In the genomic region with DNA sequence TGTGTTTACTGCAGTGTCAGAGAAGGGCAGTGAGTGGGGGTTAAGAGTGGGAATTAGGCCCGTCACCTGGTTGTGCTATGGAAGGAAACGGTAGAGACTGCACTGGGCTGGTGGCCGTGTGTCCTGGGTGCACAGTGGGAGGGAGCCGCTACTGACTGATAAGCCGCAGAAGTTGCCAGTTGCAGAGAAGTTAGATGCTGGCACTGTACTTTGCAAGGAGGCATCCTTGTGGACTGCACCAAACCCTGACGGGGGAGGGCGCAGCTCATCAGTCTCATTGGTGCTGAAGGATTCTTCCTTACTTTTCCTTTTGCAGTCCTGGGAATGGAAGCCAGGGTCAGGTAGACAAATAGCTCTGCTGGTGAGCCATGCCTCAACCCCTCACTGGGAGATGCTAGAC, we compare ENCODE assay signal across 19 mouse cellular contexts. TPM values are rescaled to one million over a fixed set of nuclear protein-coding genes. Genes with fewer than 3 reads are reported as not detected.
A peak's percentile ranks its signal among the peaks of the same experiment; 100 is the strongest.
DNase-seq lines count a peak whose midpoint lies in the region; ATAC-seq and TF ChIP-seq lines count a peak whose summit lies in the region.
"Had no signal": no experiment of that assay in that cellular context is flagged by ENCODE, and none has a peak within 500 bp of the region (broad histone marks: within the 10 kb centered on the region; RNA-seq: fewer than 3 reads in every experiment).

No protein-coding gene starts in this region.

- WGBS in kidney, postnatal 0 days = 79% methylated on average over 7 of the region's 7 CpGs
- WGBS in neural tube, embryonic 15.5 days = 93% methylated on average over 7 of the region's 7 CpGs

- intact Hi-C loops in gastrocnemius, adult 2 months (cut with DNase I) = no loop called here

- H3K27me3 ChIP-seq in kidney, postnatal 0 days (ENCODE audit: insufficient read depth, low read length) = no peaks in the 10 kb centered on the region
- no peaks in the 10 kb centered on the region for H3K27me3 ChIP-seq in neural tube, embryonic 15.5 days (replicated peaks)
- H3K27me3 ChIP-seq: CH12.LX; forebrain, embryonic 12.5 days; heart, embryonic 15.5 days; limb, embryonic 12.5 days; liver, embryonic 12.5 days had no signal

- no peak overlapping the region for H3K9ac ChIP-seq in kidney, postnatal 0 days (ENCODE audit: low read depth, low read length)
- no peak overlapping the region for H3K9ac ChIP-seq in neural tube, embryonic 15.5 days (replicated peaks)
- H3K9ac ChIP-seq: forebrain, embryonic 12.5 days; heart, embryonic 15.5 days; limb, embryonic 12.5 days; liver, embryonic 12.5 days had no signal

- H3K4me2 ChIP-seq in kidney, postnatal 0 days (ENCODE audit: low read length) = no peak overlapping the region
- H3K4me2 ChIP-seq in neural tube, embryonic 15.5 days = no peak overlapping the region
- H3K4me2 ChIP-seq: forebrain, embryonic 12.5 days; heart, embryonic 15.5 days; limb, embryonic 12.5 days; liver, embryonic 12.5 days had no signal

- H3K36me3 ChIP-seq in kidney, postnatal 0 days (ENCODE audit: insufficient read depth, low read length) = peaks cover 35% of the 10 kb centered on the region
- peaks cover 60% of the 10 kb centered on the region for H3K36me3 ChIP-seq in neural tube, embryonic 15.5 days

- H3K4me1 ChIP-seq in kidney, postnatal 0 days (replicated peaks; ENCODE audit: insufficient read depth, low read length) = no peaks in the 10 kb centered on the region
- H3K4me1 ChIP-seq in neural tube, embryonic 15.5 days = no peaks in the 10 kb centered on the region
- H3K4me1 ChIP-seq: forebrain, embryonic 12.5 days; heart, embryonic 15.5 days; limb, embryonic 12.5 days had no signal

- no peak for DNase-seq in gastrocnemius, adult 2 months
- no peak for DNase-seq in gastrocnemius, adult 18-20 months (ENCODE audit: low spot score)
- DNase-seq in kidney, postnatal 0 days (ENCODE audit: low spot score) = no peak
- no peak for DNase-seq in kidney, postnatal 14 days
- no peak for DNase-seq in neural tube, embryonic 10.5 days (ENCODE audit: extremely low spot score, low spot score)
- DNase-seq in frontal cortex, adult 2 months (ENCODE audit: extremely low spot score in 1 of 2, low spot score in 1 of 2) = no peak
- DNase-seq in spleen, postnatal 4 days (ENCODE audit: low spot score in 2 of 2) = no peak
- DNase-seq: cerebellum, postnatal 10 days; right cerebral cortex, postnatal 25 days; thymus, postnatal 14 days had no signal

- H3K27ac ChIP-seq in gastrocnemius, adult 2 months = peak overlapping the region; percentile 75
- H3K27ac ChIP-seq in kidney, postnatal 0 days = peak overlapping the region; percentile 87
- 0 out of 2 replicates have a peak overlapping the region, but pooled peaks have one; percentile 13 for H3K27ac ChIP-seq in neural tube, embryonic 15.5 days (replicated peaks)
- H3K27ac ChIP-seq: forebrain, embryonic 12.5 days; heart, adult 2 months; heart, embryonic 15.5 days; limb, embryonic 12.5 days; liver, embryonic 12.5 days had no signal

- no peak for TF ChIP-seq CTCF in gastrocnemius, adult 2 months (IDR thresholded peaks at IDR 0.05)
- no peak for TF ChIP-seq CTCF in kidney, postnatal 0 days (IDR thresholded peaks at IDR 0.05; ENCODE audit: low read depth)

- no peak for ATAC-seq in kidney, postnatal 0 days (replicated peaks; ENCODE audit: low FRiP score, low read depth)
- ATAC-seq in neural tube, embryonic 15.5 days (ENCODE audit: low FRiP score) = no peak
- ATAC-seq: inflammation-experienced regulatory T-cells, adult 6 months; liver, embryonic 12.5 days; midbrain, embryonic 16.5 days had no signal

- no peaks in the 10 kb centered on the region for H3K9me3 ChIP-seq in kidney, postnatal 0 days (replicated peaks; ENCODE audit: low read length)
- no peaks in the 10 kb centered on the region for H3K9me3 ChIP-seq in neural tube, embryonic 15.5 days (replicated peaks)
- H3K9me3 ChIP-seq: forebrain, embryonic 12.5 days; heart, embryonic 15.5 days; limb, embryonic 12.5 days; liver, embryonic 12.5 days had no signal

- H3K4me3 ChIP-seq in gastrocnemius, adult 2 months = no peak overlapping the region
- no peak overlapping the region for H3K4me3 ChIP-seq in kidney, postnatal 0 days (replicated peaks; ENCODE audit: low read depth, low read length)
- no peak overlapping the region for H3K4me3 ChIP-seq in neural tube, embryonic 15.5 days (replicated peaks)
- H3K4me3 ChIP-seq: forebrain, embryonic 12.5 days; heart, adult 2 months; heart, embryonic 15.5 days; limb, embryonic 12.5 days; liver, embryonic 12.5 days had no signal

RNA-seq across cellular contexts. Expression of a gene that starts 6.4 kb away (rescaled TPM):
- total RNA-seq in gastrocnemius, adult 2 months (2021) = 10 to 100 TPM; 28.3 to 28.6 TPM
- 10 to 100 TPM; 26.3 to 31.3 TPM for total RNA-seq in gastrocnemius, adult 18-20 months (2021)
- polyA plus RNA-seq in kidney, postnatal 0 days (2015; fragmentation: Nextera tagmentation; extraction: Ambion mirVana) = 58.8 and 65.6 TPM in 2 replicates
- polyA plus RNA-seq in neural tube, embryonic 15.5 days (2015; fragmentation: Nextera tagmentation; extraction: Ambion mirVana) = 44.6 and 46.4 TPM in 2 replicates
- 42.2 TPM in 2 replicates for polyA plus RNA-seq in frontal cortex, adult 2 months (2012; rRNA removed)

RNA-seq across cellular contexts. Expression of a gene that starts 12.2 kb away (rescaled TPM):
- 1 to 10 TPM; 8.8 to 9.1 TPM for total RNA-seq in gastrocnemius, adult 2 months (2021)
- 1 to 10 TPM; 7.0 to 7.6 TPM for total RNA-seq in gastrocnemius, adult 18-20 months (2021)
- 14.5 and 17.4 TPM in 2 replicates for polyA plus RNA-seq in kidney, postnatal 0 days (2015; fragmentation: Nextera tagmentation; extraction: Ambion mirVana)
- polyA plus RNA-seq in neural tube, embryonic 15.5 days (2015; fragmentation: Nextera tagmentation; extraction: Ambion mirVana) = 15.8 and 17.5 TPM in 2 replicates
- polyA plus RNA-seq in frontal cortex, adult 2 months (2012; rRNA removed) = 9.5 and 10.7 TPM in 2 replicates

RNA-seq across cellular contexts. Expression of a gene that starts 25.4 kb away (rescaled TPM):
- 10 to 100 TPM; 32.7 to 36.8 TPM for total RNA-seq in gastrocnemius, adult 2 months (2021)
- total RNA-seq in gastrocnemius, adult 18-20 months (2021) = 10 to 100 TPM; 32.9 to 34.8 TPM
- 22.6 and 22.9 TPM in 2 replicates for polyA plus RNA-seq in kidney, postnatal 0 days (2015; fragmentation: Nextera tagmentation; extraction: Ambion mirVana)
- polyA plus RNA-seq in neural tube, embryonic 15.5 days (2015; fragmentation: Nextera tagmentation; extraction: Ambion mirVana) = 23.6 and 27.1 TPM in 2 replicates
- 62.8 and 64.8 TPM in 2 replicates for polyA plus RNA-seq in frontal cortex, adult 2 months (2012; rRNA removed)

Comparison
In these comparisons a context has a peak if more than half of its experiments do, and no peak if none do; other contexts are left out.
1. H3K27ac ChIP-seq: peak in every context shown above with its lines; median percentile 87 in kidney, postnatal 0 days; 75 in gastrocnemius, adult 2 months; 13 in neural tube, embryonic 15.5 days.